Mouse (Mus musculus) bone marrow macrophage, adult 2 months (primary cell): ENCODE measurements around the gene Gna12. TPM values are rescaled to one million over a fixed set of nuclear protein-coding genes. Genes with fewer than 3 reads are reported as not detected.
A peak's percentile ranks its signal among the peaks of the same experiment; 100 is the strongest.

Experiments
- H3K27ac ChIP-seq: 2 replicates; pipeline ENCODE4 v1.5.1; 2012; ENCODE audit warnings: low read depth, low read length; ENCODE audit not compliant: insufficient read depth
- H3K4me1 ChIP-seq: 2 replicates; pipeline ENCODE4 v1.6.1; 2012; ENCODE audit warnings: low read length; ENCODE audit not compliant: control insufficient read depth, insufficient read depth
- H3K4me3 ChIP-seq: 2 replicates; pipeline ENCODE4 v1.5.1; 2012; ENCODE audit warnings: mild to moderate bottlenecking, low read length, moderate library complexity; ENCODE audit not compliant: insufficient read depth
- CTCF ChIP-seq: IDR thresholded peaks from 2 replicates; pipeline ENCODE4 v1.5.1; 2012; ENCODE audit warnings: low read depth, mild to moderate bottlenecking, low read length, moderate library complexity
- POLR2A ChIP-seq: IDR thresholded peaks from 2 replicates; pipeline ENCODE4 v1.6.1; 2012; ENCODE audit warnings: mild to moderate bottlenecking, low read depth, low read length, borderline replicate concordance
- polyA plus RNA-seq: library from polyadenylated mRNA; stranded (reverse); fragments of >200 nt; gene quantifications from 2 replicates; pipeline ENCODE4 v1.2.4, GENCODE M21; 2012; ENCODE audit not compliant: missing spikeins, insufficient read depth, insufficient read length

Gene Gna12
- polyA plus RNA-seq, 1 experiment, result 173 TPM

- Histone ChIP-seq H3K4me1 (peaks cover 93% of the 10 kb centered on the region), H3K27ac (peak overlapping the region; percentile 69), H3K4me3 (no peak overlapping the region)
- no peak for TF ChIP-seq POLR2A
- no peak for TF ChIP-seq CTCF
These were observed 11.7 kb downstream of the Gna12 start for GRCm38 (mm10) chr5:140818482-140819076.

DNA sequence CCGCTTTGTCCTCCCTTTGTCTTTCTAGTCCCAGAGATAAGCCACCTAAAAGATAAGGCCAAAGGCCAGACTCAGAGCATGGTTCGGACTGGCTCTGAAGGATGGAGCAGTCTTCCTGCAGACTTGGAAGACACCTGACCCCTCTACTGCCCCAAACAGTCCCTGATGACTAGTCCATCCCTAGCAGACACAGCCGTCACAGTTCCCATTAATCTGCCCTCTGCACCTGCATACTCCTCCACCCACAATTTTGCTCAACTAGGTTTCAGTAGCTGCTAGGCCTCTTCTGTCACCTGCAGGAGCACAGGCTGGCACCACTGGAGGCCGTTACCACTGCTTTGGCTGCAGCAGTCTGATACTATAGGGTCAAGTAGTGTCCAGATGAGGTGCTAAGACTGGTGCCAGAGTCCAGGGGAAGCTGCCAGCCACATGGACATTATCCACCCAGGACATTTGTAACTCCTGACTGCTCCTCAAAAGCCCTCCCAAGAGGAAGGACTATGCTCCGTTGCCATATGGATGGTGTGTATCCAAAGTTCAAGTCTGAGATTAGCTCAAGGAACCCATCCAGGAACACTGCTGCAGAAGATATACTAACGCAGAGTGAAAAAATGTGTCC, 13.2 kb downstream of the Gna12 start:
- no peak overlapping the region for H3K27ac ChIP-seq
- H3K4me1 ChIP-seq, result peaks cover 93% of the 10 kb centered on the region
- no peak for TF ChIP-seq CTCF
- TF ChIP-seq POLR2A, result no peak
- H3K4me3 ChIP-seq, result no peak overlapping the region

DNA sequence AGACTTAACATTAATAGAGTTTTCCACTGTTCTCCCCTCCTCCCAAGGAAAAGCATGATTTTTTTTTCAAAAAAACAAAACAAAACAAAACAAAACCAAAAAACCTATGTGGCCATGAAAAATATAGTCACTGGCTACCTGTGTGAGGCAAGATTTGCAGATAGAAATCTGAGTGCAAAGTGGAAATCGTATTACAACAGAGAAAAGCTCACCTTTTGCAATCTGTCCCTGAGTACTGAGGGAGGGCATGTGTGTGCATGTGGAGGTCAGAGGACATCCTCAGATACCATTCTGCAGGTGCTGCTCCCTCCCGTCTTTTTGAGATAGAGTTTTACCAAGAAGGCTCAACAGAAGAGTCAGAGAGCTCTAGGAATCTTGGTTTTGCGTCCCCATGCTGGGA, 14.2 kb downstream of the Gna12 start:
- Histone ChIP-seq H3K27ac (peak overlapping the region; percentile 94), H3K4me1 (peaks cover 90% of the 10 kb centered on the region), H3K4me3 (no peak overlapping the region)
- no peak for TF ChIP-seq CTCF
- TF ChIP-seq POLR2A, result no peak

- Histone ChIP-seq H3K4me1 (peaks cover 85% of the 10 kb centered on the region), H3K27ac (peak overlapping the region; percentile 94), H3K4me3 (no peak overlapping the region)
- no peak for TF ChIP-seq POLR2A
- TF ChIP-seq CTCF, result no peak
These were observed 15.0 kb downstream of the Gna12 start for GRCm38 (mm10) chr5:140815059-140815728.

GRCm38 (mm10) chr5:140814403-140814802, 15.8 kb downstream of the Gna12 start:
- peaks cover 82% of the 10 kb centered on the region for H3K4me1 ChIP-seq
- H3K27ac ChIP-seq, result peak overlapping the region; percentile 94
- TF ChIP-seq CTCF (no peak), POLR2A (no peak)
- no peak overlapping the region for H3K4me3 ChIP-seq

GRCm38 (mm10) chr5:140812699-140813098, 17.5 kb downstream of the Gna12 start:
- Histone ChIP-seq H3K27ac (no peak overlapping the region), H3K4me1 (peaks cover 66% of the 10 kb centered on the region)
- TF ChIP-seq POLR2A (no peak), CTCF (no peak)

GRCm38 (mm10) chr5:140812063-140812462, 18.2 kb downstream of the Gna12 start:
- Histone ChIP-seq H3K4me3 (no peak overlapping the region), H3K4me1 (peaks cover 60% of the 10 kb centered on the region), H3K27ac (no peak overlapping the region)
- no peak for TF ChIP-seq CTCF
- TF ChIP-seq POLR2A, result no peak

More at GRCm38 (mm10) chr5:140812699-140813098, 17.5 kb downstream of the Gna12 start:
- H3K4me3 ChIP-seq, result no peak overlapping the region

- no peak overlapping the region for H3K27ac ChIP-seq
- H3K4me3 ChIP-seq, result no peak overlapping the region
- H3K4me1 ChIP-seq, result peaks cover 59% of the 10 kb centered on the region
- TF ChIP-seq CTCF (no peak), POLR2A (no peak)
These were observed 18.8 kb downstream of the Gna12 start for GRCm38 (mm10) chr5:140811390-140811789.

- Histone ChIP-seq H3K4me3 (no peak overlapping the region), H3K4me1 (peaks cover 27% of the 10 kb centered on the region), H3K27ac (peak overlapping the region; percentile 59)
- no peak for TF ChIP-seq POLR2A
- no peak for TF ChIP-seq CTCF
These were observed 23.3 kb downstream of the Gna12 start for GRCm38 (mm10) chr5:140806939-140807338.

DNA sequence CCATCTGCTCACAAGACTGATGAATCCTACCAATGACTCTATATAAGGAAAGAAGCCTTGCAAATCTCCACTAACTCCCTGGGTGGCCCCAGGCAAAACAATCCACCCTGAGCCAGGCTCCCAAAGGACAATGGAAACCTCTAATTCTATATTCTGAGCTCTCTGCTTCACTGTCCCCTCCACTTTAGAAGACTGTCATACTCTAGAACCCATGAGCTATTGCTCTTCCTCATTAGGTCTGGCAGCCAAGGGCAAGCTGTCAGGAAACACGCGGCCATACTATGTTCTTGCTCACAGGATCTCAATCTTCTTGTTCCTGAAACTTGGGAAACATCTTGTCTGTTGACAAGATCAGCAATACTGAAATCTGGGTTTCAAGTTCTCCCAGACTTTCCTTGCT, 24.0 kb downstream of the Gna12 start:
- Histone ChIP-seq H3K4me1 (peaks cover 21% of the 10 kb centered on the region), H3K4me3 (no peak overlapping the region), H3K27ac (peak overlapping the region; percentile 59)
- TF ChIP-seq CTCF (no peak), POLR2A (no peak)
